Mouse (Mus musculus) CH12.LX (cell line): ENCODE results near the gene Adgre1. TPM values are rescaled to one million over a fixed set of nuclear protein-coding genes. Genes with fewer than 3 reads are reported as not detected.

ENCODE experiments used
- DNase-seq: peaks from one replicate; pipeline ENCODE4 v3.0.0-alpha.2; 2013; ENCODE audit errors: extremely low read depth
- H3K27ac ChIP-seq: 2 replicates; pipeline ENCODE4 v1.5.1; 2012; ENCODE audit warnings: low read depth, mild to moderate bottlenecking, control low read depth, moderate library complexity; ENCODE audit not compliant: insufficient read depth
- H3K27me3 ChIP-seq: replicated peaks from 2 replicates; pipeline ENCODE3; 2012; ENCODE audit warnings: inconsistent platforms
- H3K36me3 ChIP-seq, 2 experiments: replicated peaks in 1 of 2; 2 replicates each; pipeline versions ENCODE3 to v1.6.1; 2012; ENCODE audit warnings: inconsistent platforms in 1 of 2, low read length in 1 of 2, mild to moderate bottlenecking in 1 of 2, mixed read lengths in 1 of 2, moderate library complexity in 1 of 2; ENCODE audit not compliant: control insufficient read depth in 1 of 2, insufficient read depth in 1 of 2
- H3K4me1 ChIP-seq, 2 experiments: 2 replicates each; pipeline ENCODE4 v1.6.1; 2012; ENCODE audit warnings: inconsistent platforms in 1 of 2, moderate library complexity in 1 of 2; ENCODE audit not compliant: insufficient read depth in 2 of 2, control insufficient read depth in 1 of 2
- H3K4me2 ChIP-seq: 2 replicates; pipeline ENCODE4 v1.6.1; 2012; ENCODE audit warnings: low read depth, mild to moderate bottlenecking, control low read depth; ENCODE audit not compliant: poor library complexity, insufficient read depth, severe bottlenecking
- H3K4me3 ChIP-seq, 3 experiments: fragments of 150-350 bp in 1 of 3; sonication (generic) in 1 of 3; replicated peaks in 1 of 3; 2 replicates each; pipeline versions ENCODE3 to v1.5.1; 2011 to 2012; ENCODE audit warnings: low read depth in 2 of 3, low read length in 2 of 3, mild to moderate bottlenecking in 2 of 3, moderate library complexity in 2 of 3, control low read depth in 1 of 3, improper control_type of control experiment in 1 of 3, inconsistent platforms in 1 of 3, mixed read lengths in 1 of 3; ENCODE audit not compliant: poor library complexity in 1 of 3
- H3K79me2 ChIP-seq: replicated peaks from 2 replicates; pipeline ENCODE4 v1.6.1; 2012; ENCODE audit warnings: mild to moderate bottlenecking, moderate library complexity; ENCODE audit not compliant: control insufficient read depth, poor library complexity, insufficient read depth, severe bottlenecking; ENCODE audit errors: extremely low read depth
- H3K9ac ChIP-seq: 2 replicates; pipeline ENCODE4 v1.6.1; 2012; ENCODE audit warnings: low read depth, mild to moderate bottlenecking, control low read depth, moderate library complexity; ENCODE audit not compliant: insufficient read depth
- H3K9me3 ChIP-seq: replicated peaks from 2 replicates; pipeline ENCODE3; 2012; ENCODE audit warnings: low read length, inconsistent platforms, mixed read lengths
- CHD2 ChIP-seq: IDR thresholded peaks from 2 replicates; pipeline ENCODE4 v1.6.1; 2011; ENCODE audit warnings: low read length, improper control_type of control experiment
- ELF1 ChIP-seq: IDR thresholded peaks from 2 replicates; pipeline ENCODE4 v1.6.1; 2014; ENCODE audit warnings: low read depth, mild to moderate bottlenecking, inconsistent platforms, low read length, improper control_type of control experiment
- EP300 ChIP-seq: IDR thresholded peaks from 2 replicates; pipeline ENCODE4 v1.6.1; 2011; ENCODE audit warnings: low read length, improper control_type of control experiment
- GABPA ChIP-seq: IDR thresholded peaks from 2 replicates; pipeline ENCODE4 v1.6.1; 2012; ENCODE audit warnings: low read depth, low read length, improper control_type of control experiment, inconsistent platforms; ENCODE audit not compliant: insufficient replicate concordance
- JUN ChIP-seq: IDR thresholded peaks from 2 replicates; pipeline ENCODE4 v1.6.1; 2011; ENCODE audit warnings: low read depth, mild to moderate bottlenecking, low read length, improper control_type of control experiment, moderate library complexity; ENCODE audit not compliant: insufficient read depth
- MAFK ChIP-seq: IDR thresholded peaks from 2 replicates; pipeline ENCODE4 v1.6.1; 2011; ENCODE audit warnings: low read length, improper control_type of control experiment; ENCODE audit not compliant: insufficient replicate concordance
- MEF2A ChIP-seq: IDR thresholded peaks from 2 replicates; pipeline ENCODE4 v1.6.1; 2014; ENCODE audit warnings: low read depth, mild to moderate bottlenecking, inconsistent platforms, low read length, improper control_type of control experiment, borderline replicate concordance
- NRF1 ChIP-seq: IDR thresholded peaks from 2 replicates; pipeline ENCODE4 v1.6.1; 2014; ENCODE audit warnings: low read depth, mild to moderate bottlenecking, inconsistent platforms, low read length, improper control_type of control experiment, moderate library complexity
- PAX5 ChIP-seq: IDR thresholded peaks from 2 replicates; pipeline ENCODE4 v1.6.1; 2012; ENCODE audit warnings: low read length, inconsistent platforms, mixed read lengths
- POLR2A ChIP-seq: IDR thresholded peaks from 2 replicates; pipeline ENCODE4 v1.6.1; 2011; ENCODE audit warnings: low read depth, mild to moderate bottlenecking, improper control_type of control experiment, low read length
- POLR2AphosphoS2 ChIP-seq: IDR thresholded peaks from 2 replicates; pipeline ENCODE4 v1.6.1; 2011; ENCODE audit warnings: low read depth, low read length, improper control_type of control experiment
- RAD21 ChIP-seq: IDR thresholded peaks from 2 replicates; pipeline ENCODE4 v1.6.1; 2011; ENCODE audit warnings: low read depth, mild to moderate bottlenecking, low read length, improper control_type of control experiment, moderate library complexity
- SMC3 ChIP-seq: IDR thresholded peaks from 2 replicates; pipeline ENCODE4 v1.6.1; 2011; ENCODE audit warnings: low read depth, low read length, improper control_type of control experiment
- TCF12 ChIP-seq: IDR thresholded peaks from 2 replicates; pipeline ENCODE4 v1.6.1; 2014; ENCODE audit warnings: low read depth, mild to moderate bottlenecking, inconsistent platforms, low read length, improper control_type of control experiment
- USF1 ChIP-seq: IDR thresholded peaks from 2 replicates; pipeline ENCODE4 v1.6.1; 2014; ENCODE audit warnings: low read depth, mild to moderate bottlenecking, inconsistent platforms, low read length, improper control_type of control experiment
- dilution Hi-C: fragments of 300-500 bp; cut with MboI; formaldehyde crosslinking; loops from 2 replicates; pipeline ENCODE4 v1.14.3; 2020; ENCODE audit warnings: low sequenced_read_pairs; ENCODE audit not compliant: extremely low pct_unique_long_range_greater_than_20kb, extremely low pct_ligation_motif_present
- in situ Hi-C: fragments of 300-500 bp; cut with MboI; formaldehyde crosslinking; loops from 3 replicates; pipeline ENCODE4 v1.14.3; 2019; ENCODE audit warnings: low sequenced_read_pairs, low pct_ligation_motif_present, low pct_unique_long_range_greater_than_20kb, mixed read lengths
- polyA plus RNA-seq: library from polyadenylated mRNA; unstranded; fragments of >175 nt; gene quantifications from 2 replicates; pipeline ENCODE4 v1.2.1, GENCODE M21; 2012; ENCODE audit warnings: low read depth; ENCODE audit not compliant: insufficient read length
- total RNA-seq, 2 experiments: library from RNA; depleted of rRNA; stranded (reverse); fragments of 300-350 nt in 1 of 2; fragments of >200 nt in 1 of 2; gene quantifications; 2 replicates each; pipeline ENCODE4 v1.2.3; 2012 to 2014

The Adgre1 gene
- total and polyA plus RNA-seq, 3 experiments = 1.8 to 33.6 (median 10.3) TPM

GRCm38 (mm10) chr17:57335673-57336303 is 22.7 kb upstream of the Adgre1 start (continued):
- no peak for TF ChIP-seq PAX5
- TF ChIP-seq RAD21 = peak; percentile 98
- no peak for TF ChIP-seq USF1
- TF ChIP-seq GABPA = no peak
- no peak; the same call in 1 of the 2 replicates for TF ChIP-seq EP300
- no peak for TF ChIP-seq NRF1
- peak; percentile 97 for TF ChIP-seq SMC3

GRCm38 (mm10) chr17:57337996-57338395 is 20.5 kb upstream of the Adgre1 start:
- Histone ChIP-seq H3K27ac (no peak overlapping the region), H3K4me1 (peaks cover 2 to 27% of the 10 kb centered on the region in 2 experiments; a peak in 3 of 4 replicates), H3K9me3 (peaks cover 14% of the 10 kb centered on the region), H3K4me2 (no peak overlapping the region), H3K9ac (no peak overlapping the region)
- dilution Hi-C loops = no loop called here
- TF ChIP-seq TCF12 (no peak), POLR2AphosphoS2 (no peak), RAD21 (no peak), MAFK (no peak), ELF1 (no peak), CHD2 (no peak), POLR2A (no peak), GABPA (no peak), NRF1 (no peak)
- TF ChIP-seq, all 38 proteins: peak for 0
- in situ Hi-C loops = loop anchor here (5.0 to 25.0 kb wide), 4 partner anchors 93 to 343 kb away; partner anchors contain the start of genes Alkbh7, Clpp, Dennd1c and Gpr108
- H3K79me2 ChIP-seq = no peaks in the 10 kb centered on the region
- no peak for DNase-seq
- no peaks in the 10 kb centered on the region for H3K36me3 ChIP-seq
- H3K27me3 ChIP-seq = no peaks in the 10 kb centered on the region
- H3K4me3 ChIP-seq = no peak overlapping the region

GRCm38 (mm10) chr17:57339298-57339697 is 19.2 kb upstream of the Adgre1 start:
- Histone ChIP-seq H3K27ac (no peak overlapping the region), H3K9ac (no peak overlapping the region), H3K27me3 (no peaks in the 10 kb centered on the region)
- DNase-seq = no peak
- in situ Hi-C loops = loop anchor here (5.0 to 25.0 kb wide), 4 partner anchors 94 to 344 kb away; partner anchors contain the start of genes Alkbh7, Clpp, Dennd1c and Gpr108
- TF ChIP-seq JUN (no peak), EP300 (no peak), MEF2A (no peak), CHD2 (peak; percentile 30; the same call in 1 of the 2 replicates)
- TF ChIP-seq, all 38 proteins: peak for 1
- dilution Hi-C loops = no loop called here
- Histone ChIP-seq H3K4me1 (peaks cover 4 to 35% of the 10 kb centered on the region in 2 experiments; a peak in 3 of 4 replicates), H3K4me3 (no peak overlapping the region), H3K9me3 (peaks cover 16% of the 10 kb centered on the region), H3K79me2 (no peaks in the 10 kb centered on the region), H3K4me2 (no peak overlapping the region), H3K36me3 (no peaks in the 10 kb centered on the region)
